Mouse (Mus musculus) urinary bladder, adult 2 months (tissue): ENCODE results near the gene Mmp10. TPM values are rescaled to one million over a fixed set of nuclear protein-coding genes. Genes with fewer than 3 reads are reported as not detected.

ENCODE experiments used
- DNase-seq: peaks from one replicate; pipeline ENCODE4 v3.0.0; 2022; ENCODE audit warnings: low spot score
- polyA plus RNA-seq: library from polyadenylated mRNA; depleted of rRNA; stranded (reverse); fragments of >200 nt; gene quantifications from 2 replicates; pipeline ENCODE4 v1.2.3, GENCODE M21; 2012; rRNA removed

Mmp10 gene
- polyA plus RNA-seq = 0.25 and 0.74 TPM in 2 replicates

GRCm38 (mm10) chr9:7502051-7502450 lies at the start of gene Mmp10:
TSS of gene Mmp10 (plus strand) at chr9:7502352.
- no peak for DNase-seq

- no peak for DNase-seq
Measured at GRCm38 (mm10) chr9:7453302-7453701, 48.9 kb upstream of the Mmp10 start.

GRCm38 (mm10) chr9:7470262-7470661 lies 31.9 kb upstream of the Mmp10 start:
- no peak for DNase-seq

GRCm38 (mm10) chr9:7483684-7484394 lies 18.3 kb upstream of the Mmp10 start:
- no peak for DNase-seq

GRCm38 (mm10) chr9:7501138-7501537 lies 1.0 kb upstream of the Mmp10 start:
- no peak for DNase-seq

- no peak for DNase-seq
Measured at GRCm38 (mm10) chr9:7507321-7507876, 5.2 kb downstream of the Mmp10 start.

- no peak for DNase-seq
Measured at GRCm38 (mm10) chr9:7509619-7510233, 7.6 kb downstream of the Mmp10 start.

GRCm38 (mm10) chr9:7517944-7518571 lies 15.9 kb downstream of the Mmp10 start:
- DNase-seq = no peak

GRCm38 (mm10) chr9:7526255-7526940 lies 24.2 kb downstream of the Mmp10 start:
- DNase-seq = no peak

GRCm38 (mm10) chr9:7542763-7543162 lies 40.6 kb downstream of the Mmp10 start:
- DNase-seq = no peak

GRCm38 (mm10) chr9:7544923-7545457 lies 42.8 kb downstream of the Mmp10 start:
- no peak for DNase-seq

- no peak for DNase-seq
Measured at GRCm38 (mm10) chr9:7545471-7545870, 43.3 kb downstream of the Mmp10 start.

GRCm38 (mm10) chr9:7545920-7546319 lies 43.8 kb downstream of the Mmp10 start:
- no peak for DNase-seq

GRCm38 (mm10) chr9:7551943-7552342 lies 49.8 kb downstream of the Mmp10 start:
- no peak for DNase-seq

- no peak for DNase-seq
Measured at GRCm38 (mm10) chr9:7553536-7553935, 51.4 kb downstream of the Mmp10 start.

- DNase-seq = no peak
Measured at GRCm38 (mm10) chr9:7554382-7554781, 52.2 kb downstream of the Mmp10 start.

GRCm38 (mm10) chr9:7558221-7559017 lies 56.3 kb downstream of the Mmp10 start, which contains the start of gene Mmp8:
TSS of gene Mmp8 (plus strand) at chr9:7558456.
- no peak for DNase-seq
